ENCODE assay signal across 8 mouse cellular contexts in genomic region chr9:64810822-64811537, GRCm38 (mm10). TPM values are rescaled to one million over a fixed set of nuclear protein-coding genes. Genes with fewer than 3 reads are reported as not detected.
DNase-seq lines count a peak whose midpoint lies in the region; ATAC-seq and TF ChIP-seq lines count a peak whose summit lies in the region.

Dennd4a (plus strand) TSS chr9:64811340.

- peak; percentile 99 for ATAC-seq in kidney, embryonic 14.5 days (ENCODE audit: low FRiP score, low TSS enrichment)
- ATAC-seq in limb, embryonic 15.5 days (ENCODE audit: insufficient number of reproducible peaks, low FRiP score, low TSS enrichment, low read depth), result peak; percentile 97

- H3K9me3 ChIP-seq in kidney, embryonic 14.5 days (ENCODE audit: control insufficient read depth, low read length), result no peaks in the 10 kb centered on the region
- no peaks in the 10 kb centered on the region for H3K9me3 ChIP-seq in limb, embryonic 15.5 days

- WGBS in kidney, embryonic 14.5 days, result under 1% methylated on average over 47 of the region's 51 CpGs
- under 1% methylated on average over 41 of the region's 51 CpGs for WGBS in limb, embryonic 15.5 days

- H3K4me2 ChIP-seq in kidney, embryonic 14.5 days (replicated peaks; ENCODE audit: low read depth, low read length), result peak within 1 kb of the TSS; percentile 75
- peak within 1 kb of the TSS; percentile 72 for H3K4me2 ChIP-seq in limb, embryonic 15.5 days

- peaks cover 27% of the 10 kb centered on the region for H3K4me1 ChIP-seq in bone marrow macrophage, adult 2 months (ENCODE audit: control insufficient read depth, insufficient read depth, low read length)
- H3K4me1 ChIP-seq in embryonic fibroblast, embryonic 13.5 days (ENCODE audit: control insufficient read depth, insufficient read depth, low read length), result no peaks in the 10 kb centered on the region; the same call in 1 of the 2 replicates
- no peaks in the 10 kb centered on the region for H3K4me1 ChIP-seq in kidney, embryonic 14.5 days (ENCODE audit: control insufficient read depth, insufficient read depth, low read length)
- H3K4me1 ChIP-seq in limb, embryonic 15.5 days, result 0 out of 2 replicates have a peak, but pooled peaks cover 4% of the 10 kb centered on the region

- no peaks in the 10 kb centered on the region for H3K27me3 ChIP-seq in kidney, embryonic 14.5 days (ENCODE audit: control insufficient read depth, insufficient read depth, low read length)
- H3K27me3 ChIP-seq in limb, embryonic 15.5 days, result no peaks in the 10 kb centered on the region

- peak within 1 kb of the TSS; percentile 69 for H3K9ac ChIP-seq in kidney, embryonic 14.5 days (ENCODE audit: low read depth, low read length)
- peak within 1 kb of the TSS; percentile 74 for H3K9ac ChIP-seq in limb, embryonic 15.5 days

- peak; percentile 100 for DNase-seq in A20 (ENCODE audit: low read depth, low spot score)
- DNase-seq in heart, adult 9 months (ENCODE audit: low spot score in 2 of 2), result peak; percentile 97 to 98
- DNase-seq in monocyte, adult 2 months (ENCODE audit: low read depth in 1 of 2, low spot score in 2 of 2), result peak; percentile 98 to 99
- DNase-seq in spleen, postnatal 36 days (ENCODE audit: low spot score in 2 of 2), result peak; percentile 99 to 100

- H3K36me3 ChIP-seq in kidney, embryonic 14.5 days (ENCODE audit: control insufficient read depth, insufficient read depth, low read length), result no peaks in the 10 kb centered on the region
- H3K36me3 ChIP-seq in limb, embryonic 15.5 days, result no peaks in the 10 kb centered on the region

- H3K4me3 ChIP-seq in bone marrow macrophage, adult 2 months (ENCODE audit: insufficient read depth, low read length), result peak within 1 kb of the TSS; percentile 92
- peak within 1 kb of the TSS; percentile 71 for H3K4me3 ChIP-seq in embryonic fibroblast, embryonic 13.5 days (ENCODE audit: insufficient read depth, low read length)
- H3K4me3 ChIP-seq in kidney, embryonic 14.5 days (ENCODE audit: low read length), result peak within 1 kb of the TSS; percentile 73
- H3K4me3 ChIP-seq in limb, embryonic 15.5 days, result peak within 1 kb of the TSS; percentile 91

- TF ChIP-seq CTCF in bone marrow macrophage, adult 2 months (IDR thresholded peaks at IDR 0.05; ENCODE audit: low read depth, low read length), result no peak
- TF ChIP-seq CTCF in embryonic fibroblast, embryonic 13.5 days (IDR thresholded peaks at IDR 0.05; ENCODE audit: borderline replicate concordance, insufficient read depth, low read length), result no peak

- peak within 1 kb of the TSS; percentile 79 for H3K27ac ChIP-seq in bone marrow macrophage, adult 2 months (ENCODE audit: insufficient read depth, low read depth, low read length)
- H3K27ac ChIP-seq in embryonic fibroblast, embryonic 13.5 days (ENCODE audit: insufficient read depth, low read length), result no peak within 1 kb of the TSS; the same call in 1 of the 2 replicates
- H3K27ac ChIP-seq in kidney, embryonic 14.5 days (ENCODE audit: low read depth, low read length), result peak within 1 kb of the TSS; percentile 64; the same call in 1 of the 2 replicates
- peak within 1 kb of the TSS; percentile 91 for H3K27ac ChIP-seq in limb, embryonic 15.5 days

- no peak for TF ChIP-seq POLR2A in bone marrow macrophage, adult 2 months (IDR thresholded peaks at IDR 0.05; ENCODE audit: borderline replicate concordance, low read depth, low read length)
- peak; percentile 67 for TF ChIP-seq POLR2A in embryonic fibroblast, embryonic 13.5 days (IDR thresholded peaks at IDR 0.05; ENCODE audit: low read depth, low read length)

RNA-seq across cellular contexts. Expression of gene Dennd4a, which starts in this region (rescaled TPM):
- polyA plus RNA-seq in bone marrow macrophage, adult 2 months (2012; ENCODE audit: insufficient read depth, insufficient read length, missing spikeins), result 14.9 and 18.3 TPM in 2 replicates
- 34.8 and 51.0 TPM in 2 replicates for polyA plus RNA-seq in embryonic fibroblast, embryonic 13.5 days (2011; ENCODE audit: insufficient read length, low read depth, missing spikeins)
- 4.5 and 6.1 TPM in 2 replicates for polyA plus RNA-seq in kidney, embryonic 14.5 days (2014; fragmentation: Nextera tagmentation; extraction: Ambion mirVana)
- polyA plus RNA-seq in limb, embryonic 15.5 days (2015; fragmentation: Nextera tagmentation; extraction: Ambion mirVana), result 5.3 and 7.6 TPM in 2 replicates
